Mouse (Mus musculus) lung, postnatal 25 days (tissue): Measurements from ENCODE around the gene Ripk4.

Experiments
- DNase-seq: peaks from one replicate; pipeline ENCODE4 v3.0.0; 2022; ENCODE audit warnings: low spot score

Ripk4 gene

GRCm38 (mm10) chr16:97734760-97735322, 28.7 kb downstream of the Ripk4 start:
- no peak for DNase-seq

- DNase-seq: no peak
Measured at GRCm38 (mm10) chr16:97733599-97733998, 30.0 kb downstream of the Ripk4 start.

- DNase-seq: peak; percentile 54
Measured at GRCm38 (mm10) chr16:97730321-97730720, 33.3 kb downstream of the Ripk4 start.

GRCm38 (mm10) chr16:97726436-97726835, 37.2 kb downstream of the Ripk4 start:
- DNase-seq: no peak

- DNase-seq: no peak
Measured at GRCm38 (mm10) chr16:97720093-97720492, 43.5 kb downstream of the Ripk4 start.

- no peak for DNase-seq
Measured at GRCm38 (mm10) chr16:97719392-97719983, 44.1 kb downstream of the Ripk4 start.

GRCm38 (mm10) chr16:97716567-97716966, 47.0 kb downstream of the Ripk4 start:
- peak; percentile 21 for DNase-seq

- DNase-seq: no peak
Measured at GRCm38 (mm10) chr16:97712129-97712528, 51.5 kb downstream of the Ripk4 start.

GRCm38 (mm10) chr16:97701871-97702270, 61.7 kb downstream of the Ripk4 start:
- no peak for DNase-seq

GRCm38 (mm10) chr16:97697769-97698168, 65.8 kb downstream of the Ripk4 start:
- DNase-seq: peak; percentile 68

GRCm38 (mm10) chr16:97695709-97696108, 67.9 kb downstream of the Ripk4 start:
- no peak for DNase-seq
